Mouse (Mus musculus) bone marrow, adult 2 months (tissue): Measurements from ENCODE around the gene Pnmal1.
A peak's percentile ranks its signal among the peaks of the same experiment; 100 is the strongest.

Source experiments
- CTCF ChIP-seq: fragments of 200-500 bp; IDR thresholded peaks from 2 replicates; pipeline ENCODE4 v1.5.1; 2011; ENCODE audit warnings: low read length, control low read depth; ENCODE audit not compliant: control insufficient read depth, insufficient read depth
- POLR2A ChIP-seq: fragments of 200-500 bp; IDR thresholded peaks from 2 replicates; pipeline ENCODE4 v1.6.1; 2011; ENCODE audit warnings: low read depth, mild to moderate bottlenecking, control low read depth, low read length, borderline replicate concordance; ENCODE audit not compliant: control insufficient read depth

DNA sequence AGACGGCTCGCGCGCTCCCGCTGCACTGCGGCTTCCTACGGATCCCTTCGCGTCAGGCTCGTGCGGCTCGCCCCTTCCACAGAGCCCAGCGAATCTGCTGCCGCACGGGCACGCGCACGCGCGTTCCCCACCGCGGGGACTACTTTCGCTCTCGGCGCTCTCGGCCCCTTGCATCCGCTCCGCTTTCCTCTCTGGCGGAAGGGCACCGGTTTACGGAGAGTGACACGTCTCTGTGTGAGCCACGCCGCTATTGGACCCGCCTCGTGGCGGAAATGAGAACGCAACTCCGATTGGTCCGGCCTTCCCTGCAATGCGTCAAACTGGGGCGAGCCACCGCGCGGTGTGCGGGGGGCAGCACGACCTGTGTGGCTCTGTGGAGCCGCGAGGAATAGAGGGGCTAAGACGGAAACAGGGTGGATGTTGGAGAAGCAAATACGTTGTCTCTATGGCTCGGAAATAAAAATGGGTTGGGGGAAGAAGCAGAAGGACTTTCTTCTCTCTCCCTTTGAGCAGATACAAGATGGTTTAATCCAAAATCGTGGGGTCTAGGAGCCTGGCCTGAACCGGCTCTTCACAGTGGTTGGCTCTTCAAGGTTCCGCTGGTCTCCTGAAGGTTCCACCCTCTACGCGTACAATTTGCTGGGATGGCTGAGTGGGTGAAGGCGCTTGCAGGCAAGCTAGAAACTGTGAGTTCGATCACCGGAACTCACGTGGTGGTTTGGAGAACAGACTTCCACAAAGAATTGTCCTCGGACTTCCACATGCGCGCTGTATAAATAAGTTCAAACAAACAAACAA lies 35.2 kb upstream of the Pnmal1 start, which contains the start of gene Calm3:
- TF ChIP-seq CTCF (no peak; the same call in 1 of the 2 replicates), POLR2A (peak; percentile 43; the same call in 1 of the 2 replicates)
